Mouse (Mus musculus): ENCODE measurements around the gene Dgcr2. TPM values are rescaled to one million over a fixed set of nuclear protein-coding genes. Genes with fewer than 3 reads are reported as not detected.

The Dgcr2 gene
- polyA plus RNA-seq, 1 experiment from 2014 or later, result 21.3 TPM

DNA sequence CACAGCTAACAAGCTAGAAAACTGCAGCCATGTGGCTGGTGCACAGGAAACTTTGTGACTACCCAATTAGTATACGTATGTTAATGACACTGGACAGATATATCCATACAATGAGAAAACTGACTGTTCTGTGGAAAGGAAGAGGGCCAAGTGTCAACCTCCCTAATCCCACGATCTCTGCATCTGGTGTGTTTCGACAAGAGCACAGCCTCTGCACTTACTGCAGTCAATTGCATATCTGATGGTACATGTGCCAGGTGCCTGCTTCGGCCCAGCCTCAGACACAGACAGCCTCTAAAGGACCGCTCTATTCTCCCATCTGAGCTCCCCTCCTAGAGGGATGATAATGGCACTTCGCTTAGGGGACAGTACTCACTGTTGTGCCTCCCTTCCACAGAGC, 49.9 kb downstream of the Dgcr2 start:
- H3K27ac ChIP-seq (ENCODE audit: low read length), result no peak overlapping the region
- ATAC-seq (ENCODE audit: low read depth), result no peak
- H3K4me3 ChIP-seq (ENCODE audit: low read depth, low read length), result no peak overlapping the region
- H3K27me3 ChIP-seq (ENCODE audit: control insufficient read depth, insufficient read depth, low read depth, low read length), result no peaks in the 10 kb centered on the region
- H3K9me3 ChIP-seq (replicated peaks; ENCODE audit: control insufficient read depth, low read length), result no peaks in the 10 kb centered on the region
- no peak overlapping the region for H3K9ac ChIP-seq (ENCODE audit: low read depth, low read length)
- H3K4me2 ChIP-seq (ENCODE audit: low read depth, low read length), result no peak overlapping the region
- no peaks in the 10 kb centered on the region for H3K4me1 ChIP-seq (ENCODE audit: control insufficient read depth, low read depth, low read length)
- WGBS (ENCODE audit: insufficient replicate concordance), result 85% methylated on average over 6 of the region's 6 CpGs
- H3K36me3 ChIP-seq (ENCODE audit: control insufficient read depth, insufficient read depth), result peaks cover 50% of the 10 kb centered on the region

- Histone ChIP-seq H3K4me1 (ENCODE audit: control insufficient read depth, low read depth, low read length) (no peaks in the 10 kb centered on the region), H3K36me3 (ENCODE audit: control insufficient read depth, insufficient read depth) (peaks cover 47% of the 10 kb centered on the region), H3K27me3 (ENCODE audit: control insufficient read depth, insufficient read depth, low read depth, low read length) (no peaks in the 10 kb centered on the region), H3K9ac (ENCODE audit: low read depth, low read length) (no peak overlapping the region), H3K9me3 (replicated peaks; ENCODE audit: control insufficient read depth, low read length) (no peaks in the 10 kb centered on the region), H3K4me2 (ENCODE audit: low read depth, low read length) (no peak overlapping the region), H3K4me3 (ENCODE audit: low read depth, low read length) (no peak overlapping the region), H3K27ac (ENCODE audit: low read length) (no peak overlapping the region)
- no peak for ATAC-seq (ENCODE audit: low read depth)
- WGBS (ENCODE audit: insufficient replicate concordance), result 81% methylated on average over 10 of the region's 10 CpGs
Observed at GRCm38 (mm10) chr16:17843701-17844365, 54.5 kb downstream of the Dgcr2 start.

- Histone ChIP-seq H3K9ac (ENCODE audit: low read depth, low read length) (no peak overlapping the region), H3K9me3 (replicated peaks; ENCODE audit: control insufficient read depth, low read length) (no peaks in the 10 kb centered on the region), H3K36me3 (ENCODE audit: control insufficient read depth, insufficient read depth) (peaks cover 37% of the 10 kb centered on the region), H3K27ac (ENCODE audit: low read length) (no peak overlapping the region), H3K27me3 (ENCODE audit: control insufficient read depth, insufficient read depth, low read depth, low read length) (peaks cover 3% of the 10 kb centered on the region; the same call in 1 of the 2 replicates), H3K4me2 (ENCODE audit: low read depth, low read length) (no peak overlapping the region), H3K4me3 (ENCODE audit: low read depth, low read length) (no peak overlapping the region), H3K4me1 (ENCODE audit: control insufficient read depth, low read depth, low read length) (no peaks in the 10 kb centered on the region)
- 85% methylated on average over 7 of the region's 7 CpGs for WGBS (ENCODE audit: insufficient replicate concordance)
- no peak for ATAC-seq (ENCODE audit: low read depth)
Observed at GRCm38 (mm10) chr16:17842437-17842836, 55.9 kb downstream of the Dgcr2 start.

DNA sequence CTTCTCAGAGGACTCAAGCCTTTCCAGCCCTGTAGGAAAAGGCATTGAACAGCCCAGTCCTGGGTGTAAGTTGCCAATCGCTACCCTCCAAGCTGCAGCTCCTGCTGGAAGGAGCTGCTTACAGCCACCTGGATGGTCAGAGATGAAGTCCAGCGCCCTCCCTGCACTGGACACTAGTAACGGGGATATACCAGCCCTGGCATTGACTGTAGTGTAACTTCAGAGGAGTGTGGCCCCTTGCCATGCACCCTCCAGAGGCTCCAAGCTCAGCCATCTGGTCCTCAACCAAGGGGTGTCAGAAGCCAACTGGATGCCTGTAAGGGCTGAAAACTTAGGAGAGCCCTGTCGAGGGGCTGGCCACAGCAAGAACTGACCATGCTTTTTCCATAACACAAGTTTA, 58.4 kb downstream of the Dgcr2 start:
- WGBS (ENCODE audit: insufficient replicate concordance), result 66% methylated on average over 4 of the region's 4 CpGs
- Histone ChIP-seq H3K27ac (ENCODE audit: low read length) (no peak overlapping the region), H3K27me3 (ENCODE audit: control insufficient read depth, insufficient read depth, low read depth, low read length) (peaks cover 27% of the 10 kb centered on the region), H3K4me2 (ENCODE audit: low read depth, low read length) (no peak overlapping the region), H3K9me3 (replicated peaks; ENCODE audit: control insufficient read depth, low read length) (no peaks in the 10 kb centered on the region), H3K4me1 (ENCODE audit: control insufficient read depth, low read depth, low read length) (no peaks in the 10 kb centered on the region), H3K4me3 (ENCODE audit: low read depth, low read length) (no peak overlapping the region), H3K36me3 (ENCODE audit: control insufficient read depth, insufficient read depth) (peaks cover 20% of the 10 kb centered on the region), H3K9ac (ENCODE audit: low read depth, low read length) (no peak overlapping the region)
- no peak for ATAC-seq (ENCODE audit: low read depth)

GRCm38 (mm10) chr16:17838051-17838450, 60.3 kb downstream of the Dgcr2 start, which contains the start of gene Car15:
Gene Car15, minus strand, starts transcription at chr16:17838364.
- Histone ChIP-seq H3K4me1 (ENCODE audit: control insufficient read depth, low read depth, low read length) (no peaks in the 10 kb centered on the region; the same call in 1 of the 2 replicates), H3K9ac (ENCODE audit: low read depth, low read length) (no peak within 1 kb of the TSS), H3K27ac (ENCODE audit: low read length) (no peak within 1 kb of the TSS), H3K4me2 (ENCODE audit: low read depth, low read length) (no peak within 1 kb of the TSS), H3K36me3 (ENCODE audit: control insufficient read depth, insufficient read depth) (peaks cover 11% of the 10 kb centered on the region), H3K9me3 (replicated peaks; ENCODE audit: control insufficient read depth, low read length) (no peaks in the 10 kb centered on the region), H3K4me3 (ENCODE audit: low read depth, low read length) (no peak within 1 kb of the TSS), H3K27me3 (ENCODE audit: control insufficient read depth, insufficient read depth, low read depth, low read length) (peaks cover 46% of the 10 kb centered on the region)
- WGBS (ENCODE audit: insufficient replicate concordance), result 62% methylated on average over 6 of the region's 6 CpGs
- no peak for ATAC-seq (ENCODE audit: low read depth)

DNA sequence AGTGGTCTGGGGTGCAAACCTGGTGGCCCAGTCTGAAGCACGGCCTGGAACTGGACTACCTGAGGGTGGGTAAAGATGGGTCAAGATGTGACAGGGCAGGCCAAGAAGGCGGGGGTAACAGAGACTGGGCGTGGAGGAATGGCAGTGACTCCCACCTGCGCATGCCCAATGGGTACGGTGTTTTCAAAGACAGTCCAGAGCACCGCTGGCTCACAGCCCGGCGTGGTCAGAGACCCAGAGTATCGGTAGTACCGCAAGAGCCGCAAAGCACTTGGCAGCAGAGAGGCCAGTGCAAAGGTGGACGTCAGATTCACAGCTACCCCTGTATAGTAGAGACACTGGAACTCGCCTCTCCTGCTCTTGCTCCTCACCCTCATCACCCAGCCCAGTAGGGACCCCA, 62.9 kb downstream of the Dgcr2 start:
- Histone ChIP-seq H3K4me1 (ENCODE audit: control insufficient read depth, low read depth, low read length) (no peaks in the 10 kb centered on the region; the same call in 1 of the 2 replicates), H3K9ac (ENCODE audit: low read depth, low read length) (no peak overlapping the region), H3K4me2 (ENCODE audit: low read depth, low read length) (no peak overlapping the region), H3K36me3 (ENCODE audit: control insufficient read depth, insufficient read depth) (no peaks in the 10 kb centered on the region), H3K4me3 (ENCODE audit: low read depth, low read length) (no peak overlapping the region), H3K9me3 (replicated peaks; ENCODE audit: control insufficient read depth, low read length) (no peaks in the 10 kb centered on the region), H3K27me3 (ENCODE audit: control insufficient read depth, insufficient read depth, low read depth, low read length) (peaks cover 72% of the 10 kb centered on the region), H3K27ac (ENCODE audit: low read length) (no peak overlapping the region)
- WGBS (ENCODE audit: insufficient replicate concordance), result 47% methylated on average over 13 of the region's 13 CpGs
- ATAC-seq (ENCODE audit: low read depth), result no peak

- Histone ChIP-seq H3K4me1 (ENCODE audit: control insufficient read depth, low read depth, low read length) (no peaks in the 10 kb centered on the region; the same call in 1 of the 2 replicates), H3K36me3 (ENCODE audit: control insufficient read depth, insufficient read depth) (no peaks in the 10 kb centered on the region), H3K27me3 (ENCODE audit: control insufficient read depth, insufficient read depth, low read depth, low read length) (peaks cover 78% of the 10 kb centered on the region), H3K9ac (ENCODE audit: low read depth, low read length) (no peak overlapping the region), H3K4me2 (ENCODE audit: low read depth, low read length) (no peak overlapping the region), H3K4me3 (ENCODE audit: low read depth, low read length) (no peak overlapping the region), H3K9me3 (replicated peaks; ENCODE audit: control insufficient read depth, low read length) (no peaks in the 10 kb centered on the region), H3K27ac (ENCODE audit: low read length) (no peak overlapping the region)
- ATAC-seq (ENCODE audit: low read depth), result no peak
- WGBS (ENCODE audit: insufficient replicate concordance), result 28% methylated on average over 7 of the region's 7 CpGs
Observed at GRCm38 (mm10) chr16:17834543-17834942, 63.8 kb downstream of the Dgcr2 start.

DNA sequence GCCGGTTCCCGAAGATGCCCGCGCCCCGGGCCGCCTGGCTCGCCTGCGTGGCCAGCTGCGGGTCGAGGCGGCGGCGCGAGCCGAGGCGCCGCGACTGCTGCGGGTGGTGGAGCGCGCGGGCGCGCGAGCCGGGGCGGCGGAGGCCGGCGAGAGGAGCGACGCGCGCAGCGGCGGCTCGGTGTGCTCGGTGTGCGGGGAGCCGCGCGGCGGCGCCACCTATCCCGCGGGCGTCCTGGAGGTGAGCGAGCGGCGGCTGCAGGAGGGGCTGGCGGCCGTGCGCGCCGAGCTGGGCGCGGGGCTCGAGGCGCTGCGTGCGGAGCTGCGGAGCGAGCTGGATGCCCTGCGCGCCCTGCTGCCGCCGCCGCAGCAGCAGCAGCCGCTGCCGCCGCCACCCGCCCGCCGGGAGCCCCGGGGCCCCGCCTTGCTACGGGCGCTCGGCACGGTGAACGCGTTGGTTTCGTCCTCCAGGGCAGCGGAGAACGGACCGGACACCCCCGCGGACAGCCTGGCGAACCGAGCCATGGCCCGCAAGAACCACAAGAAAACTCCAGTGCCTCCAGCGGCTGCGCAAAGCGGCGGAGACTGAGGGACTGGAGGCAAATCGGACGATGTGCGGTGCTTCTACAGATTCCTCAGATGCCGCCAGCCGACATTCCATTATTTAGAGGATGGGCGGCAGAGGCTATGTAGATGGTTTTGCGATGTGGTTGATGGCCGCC, 64.5 kb downstream of the Dgcr2 start:
- peak overlapping the region; percentile 47 for H3K4me3 ChIP-seq (ENCODE audit: low read depth, low read length)
- H3K27me3 ChIP-seq (ENCODE audit: control insufficient read depth, insufficient read depth, low read depth, low read length), result peaks cover 80% of the 10 kb centered on the region
- H3K27ac ChIP-seq (ENCODE audit: low read length), result no peak overlapping the region
- under 1% methylated on average over 60 of the region's 103 CpGs for WGBS (ENCODE audit: insufficient replicate concordance)
- peak overlapping the region; percentile 66 for H3K4me2 ChIP-seq (ENCODE audit: low read depth, low read length)
- H3K9ac ChIP-seq (ENCODE audit: low read depth, low read length), result no peak overlapping the region
- H3K36me3 ChIP-seq (ENCODE audit: control insufficient read depth, insufficient read depth), result no peaks in the 10 kb centered on the region
- no peak for ATAC-seq (ENCODE audit: low read depth)
- H3K4me1 ChIP-seq (ENCODE audit: control insufficient read depth, low read depth, low read length), result no peaks in the 10 kb centered on the region; the same call in 1 of the 2 replicates
- H3K9me3 ChIP-seq (replicated peaks; ENCODE audit: control insufficient read depth, low read length), result no peaks in the 10 kb centered on the region

GRCm38 (mm10) chr16:17833321-17833680, 65.1 kb downstream of the Dgcr2 start:
- Histone ChIP-seq H3K4me1 (ENCODE audit: control insufficient read depth, low read depth, low read length) (no peaks in the 10 kb centered on the region; the same call in 1 of the 2 replicates), H3K4me2 (ENCODE audit: low read depth, low read length) (peak overlapping the region; percentile 66), H3K27me3 (ENCODE audit: control insufficient read depth, insufficient read depth, low read depth, low read length) (peaks cover 80% of the 10 kb centered on the region), H3K36me3 (ENCODE audit: control insufficient read depth, insufficient read depth) (no peaks in the 10 kb centered on the region), H3K9me3 (replicated peaks; ENCODE audit: control insufficient read depth, low read length) (no peaks in the 10 kb centered on the region), H3K4me3 (ENCODE audit: low read depth, low read length) (peak overlapping the region; percentile 47), H3K27ac (ENCODE audit: low read length) (no peak overlapping the region), H3K9ac (ENCODE audit: low read depth, low read length) (no peak overlapping the region)
- ATAC-seq (ENCODE audit: low read depth), result no peak
- 3% methylated on average over 31 of the region's 37 CpGs for WGBS (ENCODE audit: insufficient replicate concordance)
